Mouse (Mus musculus) lung, postnatal 25 days (tissue): Measurements from ENCODE around the gene Zfp286.
"Not testable (repeated sequence)": the region's sequence is repeated elsewhere in the genome, so short reads cannot be mapped to it uniquely, and the experiment has no call there.

ENCODE experiments used
- DNase-seq: peaks from one replicate; pipeline ENCODE4 v3.0.0; 2022; ENCODE audit warnings: low spot score

The Zfp286 gene

GRCm38 (mm10) chr11:62789617-62789936, 315 bp upstream of the Zfp286 start:
- no peak for DNase-seq

DNA sequence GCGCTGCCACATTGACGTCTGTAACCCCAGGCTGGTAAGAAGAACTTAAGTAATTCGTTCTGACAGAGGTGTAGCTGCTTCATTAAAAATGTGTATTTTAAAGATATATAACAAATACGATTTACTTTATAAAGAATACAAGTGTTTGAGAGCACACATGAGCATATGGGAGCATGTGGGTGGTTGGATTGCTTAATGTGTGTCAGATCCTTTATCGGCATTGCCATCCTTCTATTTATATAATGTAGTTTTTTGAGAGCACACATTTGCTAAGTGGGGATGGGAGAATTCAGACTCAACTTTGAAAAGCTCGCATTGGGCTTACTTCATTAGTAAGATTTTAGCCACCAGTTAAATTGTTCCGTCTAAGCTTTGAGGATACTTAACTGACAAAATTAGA, 12.8 kb downstream of the Zfp286 start:
- DNase-seq = no peak

DNA sequence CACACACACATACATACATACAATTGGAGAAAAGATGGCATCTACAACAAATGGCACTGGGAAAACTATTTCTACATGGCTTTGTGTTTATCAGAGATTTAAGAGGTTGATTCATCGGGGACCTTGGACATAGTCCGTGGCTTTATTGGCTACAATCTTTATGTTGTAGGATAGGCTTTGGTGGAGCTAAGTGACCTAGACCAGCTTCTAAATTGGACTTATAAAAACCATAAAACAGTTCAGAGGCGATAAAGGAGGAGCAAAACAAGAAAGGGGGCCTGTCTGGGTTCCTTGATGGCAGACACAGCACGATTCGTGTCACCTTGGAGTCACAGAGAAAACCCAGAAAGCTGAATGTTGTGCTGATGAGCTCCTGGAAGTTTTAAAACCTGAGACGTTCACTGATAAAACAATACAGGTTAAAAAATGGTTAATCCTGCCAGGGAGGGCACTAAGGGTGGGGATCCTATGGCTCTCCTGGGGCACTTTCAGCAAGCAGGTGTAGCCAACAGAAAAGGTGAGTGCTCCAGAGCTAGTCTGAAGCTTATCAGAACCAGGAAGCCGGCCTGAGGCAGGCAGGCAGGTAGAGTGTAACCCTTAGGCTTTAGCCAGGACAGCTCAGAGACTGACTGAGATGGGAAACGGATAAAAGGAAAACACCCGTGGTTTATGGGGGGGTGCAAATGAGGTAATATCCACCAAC, 28.4 kb downstream of the Zfp286 start:
- no peak for DNase-seq

DNA sequence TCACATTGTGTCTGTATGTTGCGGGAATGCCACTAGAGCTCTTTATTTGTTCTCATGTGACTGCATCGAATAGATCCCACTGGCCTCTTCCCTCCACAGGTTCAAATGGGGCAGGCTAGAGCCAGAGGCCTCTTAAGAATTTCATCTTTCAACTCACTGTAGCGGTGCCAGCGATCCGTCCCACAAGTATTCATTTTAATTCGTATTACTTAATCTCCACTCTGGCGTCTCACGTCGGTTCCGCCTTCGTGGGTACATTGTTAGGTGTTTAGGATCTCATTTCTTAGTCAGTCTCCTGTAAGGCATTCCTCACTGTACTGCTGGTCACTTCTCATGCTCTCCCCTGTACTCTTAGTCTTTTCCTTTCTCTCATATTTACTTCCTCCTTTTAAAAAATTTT, 30.8 kb downstream of the Zfp286 start:
- DNase-seq = no peak

GRCm38 (mm10) chr11:62757906-62758305, 31.4 kb downstream of the Zfp286 start:
- no peak for DNase-seq

- no peak for DNase-seq
Observed at GRCm38 (mm10) chr11:62757143-62757507, 32.1 kb downstream of the Zfp286 start.

GRCm38 (mm10) chr11:62756456-62757142, 32.7 kb downstream of the Zfp286 start:
- peak; percentile 97 for DNase-seq

DNA sequence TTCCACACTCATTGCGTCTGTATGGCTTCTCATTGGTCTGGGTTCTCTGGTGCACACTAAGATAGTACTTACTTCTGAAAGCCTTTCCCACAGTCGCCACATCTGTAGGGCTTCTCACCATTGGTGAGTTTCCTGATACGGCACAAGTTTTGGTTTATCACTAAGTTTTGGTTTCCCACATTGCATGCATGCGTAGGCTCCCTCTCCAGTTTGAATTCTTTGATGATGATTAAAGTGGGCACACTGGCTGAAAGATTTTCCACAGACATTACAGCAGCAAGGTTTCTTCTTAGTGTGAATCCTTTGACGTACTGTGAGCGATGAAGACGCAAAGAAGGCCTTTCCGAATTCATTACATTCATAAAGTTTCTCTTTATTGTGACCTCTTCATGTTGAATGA, 36.5 kb downstream of the Zfp286 start, which contains the start of gene Gm10428:
Gm10428 (plus strand) TSS at position 321 of the 400 bp plus-strand sequence.
- DNase-seq = no peak

DNA sequence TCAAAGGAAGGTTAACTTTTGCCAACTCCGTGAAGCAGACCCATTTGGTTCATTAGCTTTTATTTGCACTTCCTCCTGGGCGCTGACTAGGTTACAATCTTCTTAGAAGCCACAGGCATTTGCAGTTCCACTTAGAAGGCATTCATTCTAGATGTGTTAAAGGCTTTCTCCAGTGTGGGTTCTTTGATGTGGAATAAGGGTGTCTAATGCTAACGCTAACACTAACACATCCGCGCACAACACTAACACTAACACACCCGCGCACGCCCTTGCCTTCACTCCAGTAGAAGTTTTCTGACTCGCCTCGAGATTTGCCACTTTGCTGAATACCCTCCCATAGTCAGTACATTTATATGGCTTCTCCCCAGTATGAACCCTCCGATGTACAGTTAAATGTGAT, 37.1 kb downstream of the Zfp286 start:
- no peak for DNase-seq

DNA sequence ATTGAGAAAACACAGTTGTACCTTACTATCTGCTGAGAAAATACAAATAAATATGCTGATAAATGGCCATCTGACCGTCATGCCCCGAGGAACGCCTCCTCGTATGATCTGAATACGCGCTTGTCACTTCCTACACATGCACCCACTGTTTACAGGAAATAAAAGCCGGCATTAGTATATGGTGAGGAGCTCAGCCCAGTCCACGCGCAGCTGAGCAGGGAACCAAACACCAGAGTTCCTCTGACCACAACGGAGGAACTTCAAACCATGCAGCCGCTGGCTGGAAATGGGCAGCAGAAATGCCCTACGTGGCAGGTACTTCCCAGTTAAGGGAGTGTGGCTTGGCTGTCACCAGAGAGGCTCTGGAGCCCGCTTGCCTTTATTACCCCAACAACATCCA, 39.8 kb downstream of the Zfp286 start:
- DNase-seq = not testable (repeated sequence)

- DNase-seq = no peak
Observed at GRCm38 (mm10) chr11:62748062-62748461, 41.2 kb downstream of the Zfp286 start.

DNA sequence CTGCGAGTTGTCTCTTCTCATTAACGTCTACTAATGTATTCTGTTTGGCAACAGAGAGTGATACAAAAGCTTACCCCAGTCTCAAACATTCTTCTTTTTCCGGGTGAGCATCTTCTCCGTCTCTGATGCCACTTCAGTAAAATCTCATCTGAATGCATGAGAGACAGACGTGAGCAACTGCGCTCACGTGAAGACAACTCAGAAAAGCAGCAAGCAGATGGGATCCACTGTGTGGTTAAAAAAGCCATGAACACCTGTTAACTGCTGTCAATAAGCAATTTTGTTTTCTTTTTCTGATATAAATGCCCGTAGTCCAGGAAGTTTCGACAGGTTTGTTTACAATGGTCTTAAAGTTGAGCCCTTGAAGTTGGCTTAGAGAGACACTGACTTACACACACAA, 42.0 kb downstream of the Zfp286 start:
- no peak for DNase-seq

DNA sequence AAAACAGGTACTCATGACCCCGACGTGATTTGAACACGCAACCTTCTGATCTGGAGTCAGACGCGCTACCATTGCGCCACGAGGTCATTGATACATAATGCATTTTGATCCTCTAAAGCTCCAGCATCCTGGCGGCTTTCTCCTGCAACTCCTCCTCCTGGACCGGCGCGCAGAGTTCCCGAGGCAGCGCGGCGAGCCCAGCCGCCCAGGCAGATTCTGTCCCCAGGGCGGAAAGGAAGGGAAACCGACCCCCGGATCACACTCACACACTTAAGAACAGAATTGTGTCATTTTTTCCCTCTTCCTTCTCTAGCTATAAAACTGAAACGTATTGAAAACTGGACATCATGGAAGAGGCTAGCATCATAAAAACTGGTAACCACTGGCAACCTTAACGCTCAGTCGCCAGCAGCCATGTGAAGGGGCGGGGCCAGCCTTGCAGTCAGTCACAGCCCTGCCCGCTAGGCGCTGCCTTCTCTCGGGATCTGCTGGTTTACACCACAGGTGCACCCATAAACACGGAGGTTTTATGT, 43.2 kb downstream of the Zfp286 start:
- peak; percentile 54 for DNase-seq

GRCm38 (mm10) chr11:62744103-62744502, 45.2 kb downstream of the Zfp286 start:
- DNase-seq = peak; percentile 69

DNA sequence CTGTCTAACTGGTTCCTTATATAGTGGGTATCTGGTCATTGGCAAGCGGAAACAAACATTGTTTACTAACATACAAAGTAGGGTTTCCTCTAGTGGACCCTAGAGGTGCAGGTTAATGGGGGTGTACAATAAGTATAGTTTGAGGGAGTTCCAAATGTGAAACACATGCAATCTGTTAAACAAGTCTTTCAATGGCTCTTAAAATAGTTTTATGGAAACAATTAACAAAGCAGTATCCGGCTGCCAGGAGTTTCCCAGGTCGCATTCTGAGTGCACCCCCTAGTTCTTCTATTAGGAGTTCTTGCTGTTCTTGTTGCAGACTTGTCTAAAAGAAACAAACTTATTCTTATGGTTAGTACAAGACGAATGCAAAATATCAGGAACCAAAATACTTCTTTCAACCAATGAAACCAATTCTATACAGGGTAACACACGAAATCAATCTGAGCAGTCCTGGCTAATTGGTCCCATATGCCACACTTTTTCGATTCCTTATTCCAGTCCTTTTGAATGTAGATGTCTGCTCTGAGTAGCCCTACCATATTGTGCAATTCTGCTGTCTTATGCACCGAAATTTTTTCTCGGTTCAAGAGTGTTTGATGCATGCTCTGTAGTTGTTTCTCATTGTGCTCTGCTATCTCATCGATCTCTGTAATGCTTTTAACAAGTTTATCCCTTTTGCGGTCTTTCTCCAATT, 46.9 kb downstream of the Zfp286 start:
- DNase-seq = no peak

DNA sequence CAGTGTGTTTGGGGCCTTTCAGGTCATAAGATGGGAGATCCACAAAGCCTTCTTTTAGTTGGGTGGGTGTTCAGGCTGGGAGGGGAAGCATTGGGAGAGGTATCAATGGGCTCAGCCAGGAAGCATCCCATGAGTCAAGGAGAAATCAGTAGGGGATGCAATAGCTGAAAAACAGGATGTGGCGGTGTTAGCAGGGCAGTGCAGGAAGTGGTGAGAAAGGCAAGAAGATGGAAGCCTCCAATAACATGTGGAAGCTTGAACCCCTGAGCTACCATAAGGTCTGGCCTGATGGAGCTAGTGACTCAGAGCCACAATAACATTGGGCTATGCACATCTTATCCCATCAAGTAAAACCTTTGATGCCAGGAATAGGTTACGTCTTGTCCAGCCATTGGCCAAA, 48.1 kb downstream of the Zfp286 start:
- DNase-seq = no peak

- no peak for DNase-seq
Observed at GRCm38 (mm10) chr11:62732665-62733064, 56.6 kb downstream of the Zfp286 start.

- no peak for DNase-seq
Observed at GRCm38 (mm10) chr11:62732022-62732387, 57.3 kb downstream of the Zfp286 start.

DNA sequence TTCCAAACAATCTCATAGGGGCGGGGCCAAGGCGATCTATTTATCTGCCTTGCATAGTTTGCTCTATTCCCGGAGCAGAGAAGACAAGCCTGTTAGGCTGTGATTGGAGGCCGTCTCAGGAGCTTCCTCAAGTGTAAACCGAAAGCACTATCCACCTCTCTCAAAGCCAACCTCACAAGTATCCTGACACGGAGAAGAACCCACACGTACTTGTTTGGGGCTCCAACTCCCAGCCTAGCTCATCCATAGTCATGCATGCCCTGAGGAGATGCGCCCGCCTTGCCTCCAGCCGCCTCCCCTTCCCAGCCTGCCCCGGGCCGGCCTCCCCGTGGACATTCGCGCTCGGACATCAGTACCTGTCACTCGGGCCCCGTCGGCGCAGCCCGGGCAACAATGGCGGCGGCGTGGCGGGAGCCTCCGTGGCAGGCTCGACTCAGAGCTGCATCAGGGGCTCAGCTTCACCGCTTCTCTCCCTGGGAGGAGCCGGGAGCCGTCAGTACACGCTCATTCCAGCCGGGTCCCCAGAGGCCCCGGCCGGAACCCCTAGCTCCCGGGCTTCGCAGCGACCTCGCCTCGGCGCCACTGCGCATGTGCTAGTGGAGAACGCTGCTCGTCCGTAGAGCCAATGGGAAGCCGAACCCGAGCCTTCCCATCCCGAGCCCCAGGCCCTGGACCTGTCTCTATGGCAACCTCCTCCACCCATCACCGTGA, 57.8 kb downstream of the Zfp286 start, which contains the start of gene Zfp287:
Zfp287 (minus strand) TSS at position 595 of the 711 bp plus-strand sequence.
- peak; percentile 85 for DNase-seq

DNA sequence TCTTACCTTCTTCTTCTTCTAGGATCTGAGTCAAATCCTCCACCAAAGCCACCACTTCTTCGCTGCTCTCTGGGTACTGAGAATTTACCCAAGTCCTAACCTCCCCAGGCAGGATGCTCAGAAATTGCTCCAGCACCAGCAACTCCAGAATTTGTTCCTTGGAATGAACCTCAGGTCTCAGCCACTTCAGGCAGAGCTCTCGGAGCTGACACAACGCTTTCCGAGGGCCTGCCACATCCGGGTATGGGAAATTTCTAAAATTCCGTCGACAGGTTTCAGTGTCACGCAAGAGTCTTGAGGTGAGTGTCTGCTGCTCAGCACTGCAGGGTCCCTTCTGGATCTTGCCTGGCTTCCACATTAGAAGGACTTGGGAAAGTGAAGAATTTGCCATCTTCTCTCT, 61.0 kb downstream of the Zfp286 start:
- no peak for DNase-seq

DNA sequence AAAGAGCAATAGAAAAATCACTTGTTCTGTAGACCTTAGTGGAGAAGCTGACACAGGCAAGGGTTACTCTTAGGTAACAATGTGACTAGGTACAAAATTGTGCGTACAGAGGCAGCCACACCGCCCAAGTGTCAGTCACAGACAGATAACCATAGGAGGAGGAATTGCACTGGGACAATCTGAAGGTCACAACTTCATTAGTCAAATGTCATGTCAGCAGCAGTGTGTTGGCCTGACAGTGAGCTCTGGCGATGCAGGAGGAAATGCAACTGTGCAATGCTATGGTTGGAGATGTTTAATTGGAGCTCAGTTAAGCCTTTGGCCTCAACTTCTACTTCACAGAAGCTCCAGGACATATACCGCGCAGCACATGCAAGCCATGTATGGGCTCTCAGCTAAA, 78.6 kb downstream of the Zfp286 start:
- DNase-seq = no peak

DNA sequence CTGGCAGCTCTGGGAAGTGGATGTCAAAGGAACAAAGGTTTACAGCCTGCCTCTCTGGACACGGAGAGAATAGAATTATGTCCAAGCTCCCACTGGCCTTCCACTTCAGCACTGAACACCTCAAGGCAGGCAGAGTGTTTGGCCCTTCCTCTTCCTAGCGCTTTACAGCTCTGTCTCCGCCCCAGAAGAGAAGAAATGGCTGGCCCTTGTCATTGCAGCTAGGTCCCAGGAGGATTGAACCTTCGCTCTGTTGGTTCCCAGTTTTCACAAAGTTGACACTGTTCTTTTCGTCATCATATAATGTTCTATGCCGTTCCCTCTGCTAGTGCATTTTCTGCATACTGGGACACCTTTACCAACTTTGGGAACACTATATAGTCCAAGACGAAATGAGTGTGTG, 81.0 kb downstream of the Zfp286 start:
- DNase-seq = no peak
